Mouse (Mus musculus) E14TG2a.4 (cell line): Measurements from ENCODE around the gene Klhl21.

Source experiments
- CTCF ChIP-seq: conservative IDR thresholded peaks from 2 replicates; pipeline ENCODE4 v1.5.1; 2014; ENCODE audit warnings: low read length
- NANOG ChIP-seq: IDR thresholded peaks from 2 replicates; pipeline ENCODE4 v1.6.1; 2014; ENCODE audit warnings: borderline replicate concordance, low read length, mixed read lengths
- POU5F1 ChIP-seq: IDR thresholded peaks from 2 replicates; pipeline ENCODE4 v1.6.1; 2014; ENCODE audit warnings: low read length, borderline replicate concordance

DNA sequence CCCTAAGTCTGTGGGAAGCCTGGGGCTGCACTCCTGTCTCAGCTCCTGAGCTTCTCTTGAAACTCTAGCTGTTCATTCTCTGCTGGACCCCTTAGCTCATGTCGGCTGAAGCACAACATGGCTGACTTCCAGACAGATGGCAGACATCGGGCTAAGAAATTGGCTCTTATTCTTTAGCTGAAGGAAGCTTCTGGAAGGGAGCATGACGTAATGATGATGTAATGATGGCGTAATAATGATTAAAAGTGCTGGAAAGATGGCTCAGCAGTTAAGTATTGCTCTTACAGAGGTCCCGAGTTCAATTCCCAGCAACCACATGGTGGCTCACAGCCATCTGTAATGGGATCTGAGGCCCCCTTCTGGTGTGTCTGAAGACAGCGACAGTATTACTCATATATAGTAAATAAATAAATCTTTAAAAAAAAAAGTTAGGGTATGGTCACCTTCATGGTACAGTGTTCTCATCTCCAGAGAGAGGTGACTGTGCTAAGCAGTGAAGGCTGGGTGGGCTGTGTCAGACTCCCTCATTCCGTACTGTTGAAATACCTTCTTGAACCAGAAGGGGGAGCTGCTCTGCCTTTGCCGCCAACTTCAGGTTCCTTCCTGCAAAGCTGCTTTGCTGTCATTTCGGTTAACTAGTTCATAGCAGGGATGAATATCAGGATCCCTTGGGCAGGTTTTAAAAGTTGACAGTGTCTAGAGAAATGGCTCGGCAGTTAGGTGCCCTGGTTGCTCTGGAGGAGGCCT is 36.2 kb upstream of the Klhl21 start:
- TF ChIP-seq CTCF (peak; percentile 78), NANOG (no peak), POU5F1 (no peak)
